Mouse (Mus musculus) brain, embryonic 14.5 days (tissue): ENCODE measurements at regions not wholly inside any gene's neighbourhood (a gene's known extent, or its start where the extent isn't known, plus 50 kb on each side); places are given as distances from the start of the nearest gene placed in this dataset.

Experiments used
- DNase-seq: peaks from one replicate; pipeline ENCODE4 v3.0.0-alpha.2; 2011; ENCODE audit warnings: low read depth
- CTCF ChIP-seq: fragments of 200-500 bp; IDR thresholded peaks from 2 replicates; pipeline ENCODE4 v1.5.1; 2012; ENCODE audit warnings: inconsistent platforms, mild to moderate bottlenecking, moderate library complexity, borderline replicate concordance; ENCODE audit not compliant: insufficient read depth, insufficient read length; ENCODE audit errors: extremely low read depth
- POLR2A ChIP-seq: fragments of 200-500 bp; IDR thresholded peaks from 2 replicates; pipeline ENCODE4 v1.6.1; 2012; ENCODE audit warnings: mild to moderate bottlenecking, inconsistent platforms, borderline replicate concordance; ENCODE audit not compliant: poor library complexity, insufficient read depth, insufficient read length, severe bottlenecking; ENCODE audit errors: extremely low read depth

DNA sequence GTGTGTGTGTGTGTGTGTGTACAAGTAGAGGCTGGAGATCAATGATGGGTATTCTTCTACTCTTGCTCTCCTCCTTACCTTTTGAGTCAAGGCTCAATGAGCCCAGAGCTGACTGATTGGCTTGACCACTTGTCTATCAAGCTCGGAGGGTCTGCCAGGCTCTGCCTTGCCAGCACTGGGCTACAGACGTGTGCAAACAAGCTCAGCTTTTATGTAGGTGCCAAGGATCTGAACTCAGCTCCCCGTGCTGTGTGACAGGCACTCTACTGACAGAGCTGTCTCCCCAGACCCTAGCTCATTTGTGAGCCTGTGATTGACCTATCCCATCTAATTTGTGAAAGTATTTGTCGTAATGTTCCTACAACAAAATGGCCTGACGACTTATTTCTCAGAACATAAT lies 54.2 kb upstream of the Cdc42bpa start:
- no peak for TF ChIP-seq CTCF
- no peak for TF ChIP-seq POLR2A
- no peak for DNase-seq

DNA sequence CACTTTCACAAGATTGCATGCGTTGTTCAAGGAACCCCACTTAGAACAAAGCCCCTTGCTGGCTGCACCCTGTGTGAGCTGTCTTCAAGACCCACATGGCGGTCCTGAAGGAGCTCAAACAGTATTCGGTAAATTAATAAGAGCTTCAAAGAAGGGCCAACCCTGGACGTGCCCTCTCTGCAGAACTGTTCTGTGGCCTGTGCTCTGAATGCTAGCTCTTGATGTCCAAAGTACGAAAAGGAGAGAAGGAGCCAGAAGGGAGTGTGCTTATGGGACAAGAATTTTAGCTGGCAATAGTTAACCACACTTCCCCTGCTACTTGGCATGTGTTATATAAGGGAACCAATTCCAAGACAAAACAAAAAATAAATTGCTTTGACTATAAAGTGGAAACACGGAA lies 67.6 kb upstream of the Cdc42bpa start:
- no peak for DNase-seq
- TF ChIP-seq POLR2A: no peak
- TF ChIP-seq CTCF: no peak

DNA sequence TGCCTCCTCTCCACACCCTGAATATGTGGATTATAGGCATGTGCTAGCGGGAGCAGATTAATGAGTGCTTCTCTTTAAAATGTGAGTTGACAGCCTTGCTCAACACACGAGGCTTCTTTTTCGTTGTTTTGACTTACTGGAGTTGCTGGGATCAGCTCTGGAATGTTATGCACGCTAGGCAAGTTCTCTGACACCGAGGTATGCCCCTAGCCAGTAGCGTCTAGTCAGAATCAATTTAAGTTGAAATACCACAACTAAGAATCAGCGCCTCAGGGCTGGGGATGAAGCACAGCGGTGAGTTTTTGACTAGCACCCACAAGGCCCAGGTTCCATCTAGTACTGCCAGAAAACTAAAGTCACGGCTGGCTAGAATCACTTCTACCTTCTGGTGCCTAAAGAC lies 72.4 kb upstream of the Cdc42bpa start:
- DNase-seq: no peak
- TF ChIP-seq POLR2A (no peak), CTCF (no peak)

DNA sequence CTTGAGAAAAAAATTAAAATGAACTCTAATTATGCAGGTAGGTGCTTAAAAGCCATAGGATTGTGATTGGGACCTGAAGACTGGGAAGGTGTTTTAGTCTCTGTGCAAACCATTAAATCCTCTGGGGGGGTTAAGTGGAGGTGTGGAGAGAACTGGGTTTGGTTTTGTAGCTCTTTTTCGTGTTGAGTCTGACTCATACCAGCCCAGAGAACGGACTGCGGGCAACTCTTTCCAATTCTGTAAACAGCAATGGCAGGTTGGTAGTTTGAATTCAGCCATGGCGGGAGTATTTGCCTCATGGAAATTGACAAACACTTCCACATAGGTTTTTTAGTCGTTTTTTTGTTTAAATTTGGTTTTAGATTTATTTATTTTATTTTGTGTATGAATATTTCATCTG lies 77.7 kb upstream of the Ahctf1 start:
- TF ChIP-seq CTCF (no peak), POLR2A (no peak)
- no peak for DNase-seq

DNA sequence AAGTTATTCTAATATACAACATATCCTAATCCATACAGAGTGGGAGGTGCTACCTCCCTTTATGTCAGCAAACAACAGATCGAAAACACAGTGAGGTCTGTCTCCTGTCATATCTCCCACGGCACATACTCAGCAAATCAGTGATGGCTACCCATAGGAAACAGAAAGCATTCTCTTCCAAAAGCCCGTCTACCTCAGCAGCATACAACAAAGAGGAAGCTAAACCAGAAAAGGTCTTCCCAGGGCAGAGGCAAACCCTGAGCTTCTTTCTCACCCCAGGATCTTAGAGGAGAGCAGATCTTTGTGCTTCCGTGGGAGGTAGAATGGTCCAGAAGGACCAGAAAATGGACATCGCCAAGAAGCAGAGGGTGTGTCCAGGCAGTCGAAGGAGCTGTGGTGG lies 74.4 kb upstream of the Ahctf1 start:
- TF ChIP-seq POLR2A (no peak), CTCF (no peak)
- DNase-seq: no peak

DNA sequence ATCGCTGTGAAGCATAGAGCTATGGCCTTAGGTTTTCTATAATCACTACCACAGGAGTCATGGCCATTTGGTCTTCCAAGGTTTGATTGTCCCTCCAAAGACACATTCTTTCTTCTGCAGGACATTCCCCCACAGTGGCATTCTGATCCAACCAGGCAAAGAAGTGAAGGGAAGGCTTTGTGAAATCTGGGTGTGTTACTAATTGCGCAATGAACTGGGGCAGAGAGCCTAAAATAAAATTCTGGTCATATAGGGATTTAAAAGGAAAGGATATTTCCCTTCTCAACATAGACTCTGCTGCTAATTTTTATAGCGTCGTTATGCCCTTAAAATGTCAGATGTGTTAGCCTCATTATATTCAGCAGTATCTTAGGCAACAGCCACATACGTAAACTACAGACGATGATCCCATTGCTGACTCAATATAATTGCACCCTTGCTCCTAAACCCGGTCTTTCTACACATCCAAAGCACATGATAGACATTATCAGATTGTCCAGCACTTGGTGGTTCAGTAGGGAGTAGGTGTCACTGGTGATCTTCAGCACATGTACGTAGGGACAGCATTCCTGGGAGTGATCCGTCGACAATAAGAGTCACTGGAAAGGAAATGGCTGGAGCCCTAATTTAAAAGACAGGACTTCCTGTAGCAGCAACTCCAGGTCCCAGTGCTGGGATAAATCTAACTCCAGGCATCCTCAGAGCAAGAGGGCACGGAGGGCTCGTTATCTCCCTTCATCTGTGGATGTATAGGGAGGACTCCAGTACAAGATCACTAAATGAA lies 70.5 kb upstream of the Ahctf1 start:
- no peak for TF ChIP-seq CTCF
- DNase-seq: no peak

DNA sequence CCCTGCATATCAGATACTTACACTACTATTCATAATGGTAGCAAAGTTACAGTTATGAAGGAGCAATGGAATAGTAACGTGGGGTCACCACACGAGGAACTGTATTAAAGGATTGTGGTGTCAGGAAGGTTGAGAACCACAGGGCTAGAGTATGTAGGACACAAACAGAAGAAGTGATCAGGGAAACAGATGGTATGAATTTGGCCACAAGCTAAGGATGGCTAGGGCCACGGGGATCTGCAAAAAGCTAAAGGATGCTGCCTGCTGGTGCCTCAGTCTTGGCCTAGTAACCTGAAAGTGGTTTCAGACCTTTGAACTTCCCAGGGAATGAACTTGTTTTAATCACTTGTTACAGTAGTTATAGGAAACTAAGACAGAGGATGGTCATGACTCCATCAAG lies 68.5 kb upstream of the Ahctf1 start:
- no peak for DNase-seq
- TF ChIP-seq POLR2A (no peak), CTCF (no peak)

DNA sequence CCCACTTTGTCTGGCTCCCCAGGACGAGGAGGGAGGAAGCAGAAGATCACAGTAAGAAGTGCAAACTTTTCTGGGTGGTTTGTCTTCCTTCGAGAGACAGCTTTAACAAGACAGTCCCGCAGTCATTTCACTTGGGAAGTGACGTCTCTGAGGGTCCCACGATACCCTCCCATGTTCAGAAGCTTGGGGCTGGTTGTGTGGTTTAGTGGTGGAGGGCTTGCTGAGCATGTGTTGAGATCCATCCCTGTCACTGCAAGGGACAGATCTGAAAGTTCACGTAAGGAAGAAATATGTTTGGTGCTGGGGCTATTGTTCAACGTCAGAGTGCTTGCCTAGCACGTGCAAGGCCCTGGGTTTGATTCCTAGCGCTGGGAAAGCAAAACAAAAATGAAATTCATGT lies 65.2 kb upstream of the Ahctf1 start:
- TF ChIP-seq CTCF: no peak
- no peak for TF ChIP-seq POLR2A
- no peak for DNase-seq

DNA sequence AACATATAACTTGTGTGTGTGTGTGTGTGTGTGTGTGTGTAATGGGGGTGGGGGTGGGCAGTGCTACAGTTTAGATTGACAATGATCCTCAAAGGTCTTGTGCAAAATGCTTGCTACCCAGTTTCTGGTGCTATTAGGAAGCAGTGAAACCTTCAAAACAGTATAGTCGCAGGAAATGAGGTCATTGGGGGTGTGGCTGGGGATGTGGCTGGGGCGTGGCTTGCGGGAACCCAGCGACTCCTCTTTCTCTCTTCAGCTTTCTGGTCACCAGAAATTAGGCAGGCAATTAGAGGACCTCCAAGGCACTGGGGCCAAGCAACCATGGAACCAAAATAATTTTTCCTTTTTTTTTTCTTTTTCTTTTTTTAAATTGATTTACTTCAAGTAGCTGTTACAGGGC lies 64.0 kb upstream of the Ahctf1 start:
- TF ChIP-seq POLR2A (no peak), CTCF (no peak)
- no peak for DNase-seq

DNA sequence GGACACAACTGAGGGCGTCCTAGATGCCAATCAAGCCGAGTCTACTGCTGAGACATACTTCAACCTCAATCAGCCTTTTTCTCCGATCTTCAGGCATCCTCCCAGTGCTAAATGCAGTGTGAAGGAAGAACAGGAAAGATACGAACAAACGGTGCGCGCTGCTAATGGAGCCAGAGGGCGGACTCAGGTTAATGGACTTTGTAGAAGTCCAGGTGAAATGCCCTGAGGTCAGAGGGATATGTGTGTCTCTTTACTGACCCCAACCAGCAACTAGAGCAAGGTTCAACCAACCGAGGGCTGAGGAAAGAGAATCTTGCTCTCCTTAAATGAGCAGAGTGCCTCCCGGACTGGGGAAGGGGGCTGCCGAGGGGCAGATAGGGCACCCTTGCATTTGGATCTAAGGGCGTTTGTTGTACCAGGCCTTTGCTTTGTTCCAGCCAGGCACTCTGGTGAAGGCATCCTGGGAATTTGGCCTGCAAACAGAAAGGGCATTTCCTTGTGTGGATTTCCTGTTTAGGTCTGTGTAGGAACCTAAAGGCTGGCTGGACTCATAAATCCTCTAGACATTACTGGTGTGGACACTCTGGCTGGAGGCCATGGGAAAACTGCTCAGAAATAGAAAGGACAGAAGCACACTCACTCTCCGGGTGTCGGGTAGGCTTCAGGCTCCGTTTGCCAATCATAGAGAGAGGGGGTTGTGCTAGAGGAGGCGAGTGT lies 62.7 kb upstream of the Ahctf1 start:
- DNase-seq: peak; percentile 21
- no peak for TF ChIP-seq POLR2A
- no peak for TF ChIP-seq CTCF

DNA sequence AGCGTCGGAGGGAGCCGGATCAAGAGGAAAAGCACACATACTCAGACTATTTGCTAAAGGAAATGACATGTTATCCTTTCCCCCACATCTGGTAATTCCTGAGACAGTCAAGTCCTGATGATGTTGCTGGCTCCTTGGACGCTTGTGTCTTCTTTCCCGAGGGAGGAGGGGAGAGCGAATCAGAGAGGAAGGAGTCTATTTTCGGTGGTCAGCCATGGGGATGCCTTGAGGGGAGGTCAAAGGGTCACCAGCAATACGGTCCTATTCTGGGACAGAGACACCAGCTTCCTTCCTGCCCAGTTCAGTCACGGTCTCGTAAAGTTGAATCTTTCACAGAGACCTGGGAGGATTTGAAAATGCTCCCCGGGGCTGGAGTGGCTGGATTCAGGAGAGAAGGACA lies 62.1 kb upstream of the Ahctf1 start:
- TF ChIP-seq POLR2A (no peak), CTCF (no peak)
- DNase-seq: peak; percentile 12
